Mouse (Mus musculus) brain, embryonic 18.5 days (tissue): ENCODE results near the gene Wdr82.

Experiments used
- DNase-seq: peaks from one replicate; pipeline ENCODE4 v3.0.0-alpha.2; 2012; ENCODE audit warnings: low read depth, low spot score

Gene Wdr82

DNA sequence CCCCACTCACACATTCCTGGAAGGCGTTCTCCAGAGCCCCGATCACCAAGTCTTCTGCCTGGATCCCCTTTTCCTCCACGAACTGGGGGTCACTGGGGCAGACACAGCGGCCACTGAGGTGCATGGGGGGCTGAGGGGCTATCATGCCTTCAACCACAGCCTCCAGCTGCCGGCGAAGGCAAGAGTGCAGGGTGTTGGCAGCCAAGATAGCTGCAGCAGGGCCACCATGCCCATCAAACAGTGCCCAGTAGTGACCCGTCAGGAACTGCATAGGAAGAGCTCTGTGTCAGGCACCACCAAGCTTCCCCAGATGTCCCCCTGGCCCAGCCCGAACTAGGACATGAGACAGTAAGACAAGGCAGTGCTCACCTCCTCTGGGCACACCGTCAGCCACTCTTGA is 27.0 kb downstream of the Wdr82 start:
- no peak for DNase-seq

GRCm38 (mm10) chr9:106198962-106199458 is 28.3 kb downstream of the Wdr82 start:
- no peak for DNase-seq

DNA sequence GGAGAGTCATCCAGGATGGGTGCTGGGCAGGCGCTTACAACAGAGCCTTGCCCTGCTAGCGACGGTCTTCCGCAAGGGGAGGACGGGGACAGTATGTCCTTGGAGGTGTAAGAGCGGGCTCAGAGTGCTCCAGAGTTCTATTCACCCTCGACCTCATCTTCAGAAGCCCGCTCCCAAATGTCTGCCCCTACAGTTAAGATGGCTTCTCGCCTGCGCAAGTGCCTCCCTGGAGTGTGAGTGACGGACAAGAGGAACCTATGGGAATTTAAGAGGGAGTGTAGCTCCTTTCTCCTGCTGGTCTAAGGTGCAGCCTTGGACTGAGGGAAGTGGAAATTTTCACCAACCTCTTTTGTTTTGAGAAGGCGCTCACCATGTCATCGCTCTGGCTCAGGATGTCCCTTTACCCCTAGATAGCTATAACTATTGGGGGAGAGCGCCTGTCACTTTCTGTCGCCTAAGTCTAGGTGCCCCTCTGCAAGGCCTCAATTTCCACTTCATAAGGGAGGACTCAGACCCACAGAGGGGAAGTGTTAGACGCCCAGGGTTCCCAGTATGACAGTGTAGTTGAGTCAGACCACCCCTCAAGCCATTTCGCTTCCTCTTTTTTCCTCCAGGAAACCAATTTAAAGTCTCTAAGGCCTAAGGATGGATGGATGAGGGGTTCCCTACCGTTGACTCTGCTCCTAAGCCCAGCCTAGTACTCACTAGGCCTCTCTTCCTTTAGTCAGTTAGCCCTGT is 29.0 kb downstream of the Wdr82 start, which contains the start of gene Ppm1m:
Gene Ppm1m (minus strand): TSS at position 212 of the 738 bp plus-strand sequence.
- DNase-seq: no peak

- DNase-seq: no peak
Measured at GRCm38 (mm10) chr9:106201895-106202294, 31.2 kb downstream of the Wdr82 start.

GRCm38 (mm10) chr9:106202819-106203636 is 32.3 kb downstream of the Wdr82 start, which contains the start of gene Twf2:
Gene Twf2, plus strand, starts transcription at chr9:106203108.
- peak; percentile 70 for DNase-seq

GRCm38 (mm10) chr9:106203990-106204851 is 33.5 kb downstream of the Wdr82 start:
- DNase-seq: no peak

- no peak for DNase-seq
Measured at GRCm38 (mm10) chr9:106205713-106206290, 35.1 kb downstream of the Wdr82 start.

GRCm38 (mm10) chr9:106206515-106206914 is 35.8 kb downstream of the Wdr82 start:
- DNase-seq: no peak

DNA sequence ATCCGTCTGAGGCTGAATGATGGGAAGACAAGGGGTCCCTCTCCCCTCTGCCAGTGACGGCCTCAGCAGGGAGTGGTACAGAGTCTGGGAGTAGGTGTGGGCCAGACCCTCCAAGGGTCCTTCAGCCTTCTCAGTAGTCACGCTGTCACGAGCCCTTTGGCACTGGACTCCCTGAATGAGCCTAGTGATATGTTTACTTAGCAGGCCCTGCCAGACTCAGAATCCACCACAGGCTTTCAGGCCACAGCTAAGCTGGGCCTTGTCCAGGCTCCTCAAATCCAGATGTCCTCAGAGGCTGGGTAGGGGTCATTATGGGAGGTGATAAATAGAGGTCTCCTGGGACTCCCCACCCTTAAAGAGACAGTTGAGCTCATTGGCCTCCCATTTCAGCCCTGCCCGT is 37.5 kb downstream of the Wdr82 start:
- DNase-seq: no peak

- DNase-seq: no peak
Measured at GRCm38 (mm10) chr9:106209954-106210353, 39.2 kb downstream of the Wdr82 start.

GRCm38 (mm10) chr9:106210853-106211609 is 40.3 kb downstream of the Wdr82 start:
- DNase-seq: no peak

DNA sequence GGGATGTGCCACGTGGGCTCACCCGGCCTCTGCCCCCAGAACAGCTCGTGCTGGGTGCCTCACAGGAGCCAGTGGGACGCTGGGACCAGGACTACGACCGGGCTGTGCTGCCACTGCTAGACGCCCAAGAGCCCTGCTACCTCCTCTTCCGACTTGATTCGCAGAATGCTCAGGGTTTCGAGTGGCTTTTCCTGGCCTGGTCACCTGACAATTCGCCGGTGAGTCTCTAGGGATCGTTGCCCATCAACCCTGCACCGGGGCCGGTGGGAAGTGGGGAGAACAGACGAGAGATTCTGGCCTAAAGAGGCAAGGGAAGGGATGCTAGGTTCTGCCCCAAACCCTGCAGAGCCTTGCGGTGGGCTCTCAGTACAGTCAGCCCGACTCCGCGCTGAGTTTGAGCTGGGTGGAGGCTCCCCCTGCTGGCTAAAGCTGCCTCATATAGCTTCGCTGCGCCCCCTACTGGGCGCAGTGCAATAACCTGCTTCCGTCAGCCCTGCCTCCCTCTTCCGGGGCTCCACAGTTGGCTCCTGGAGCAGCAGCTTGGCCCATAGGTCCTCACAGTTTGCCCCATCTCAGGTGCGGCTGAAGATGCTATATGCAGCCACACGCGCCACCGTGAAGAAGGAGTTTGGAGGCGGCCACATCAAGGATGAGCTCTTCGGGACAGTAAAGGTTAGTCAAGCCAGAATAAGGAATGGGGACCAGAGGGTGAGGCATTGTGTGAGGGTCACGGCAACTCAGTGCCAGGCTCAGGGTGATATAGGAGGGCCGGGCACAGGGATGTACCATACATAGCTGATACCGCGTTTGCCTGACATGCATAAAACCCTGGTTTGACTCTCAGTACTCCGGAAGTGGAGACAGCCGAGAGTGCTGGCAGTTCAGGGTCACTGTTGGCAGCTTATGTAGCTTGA is 41.2 kb downstream of the Wdr82 start:
- peak; percentile 52 for DNase-seq

DNA sequence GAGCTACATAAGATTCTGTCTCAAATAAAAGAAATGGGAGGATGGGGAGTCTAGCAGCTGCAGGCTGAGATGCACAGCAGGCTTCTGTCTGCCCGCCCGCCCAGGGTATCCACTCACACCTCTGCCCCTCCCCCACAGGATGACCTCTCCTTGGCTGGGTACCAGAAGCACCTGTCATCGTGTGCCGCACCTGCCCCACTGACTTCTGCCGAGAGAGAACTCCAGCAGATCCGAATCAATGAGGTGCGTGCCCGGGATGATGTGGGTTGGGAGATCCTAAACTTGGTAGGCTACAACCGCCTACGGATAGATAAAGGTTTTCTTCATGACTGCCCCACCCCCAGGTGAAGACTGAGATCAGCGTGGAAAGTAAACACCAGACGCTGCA is 41.9 kb downstream of the Wdr82 start:
- no peak for DNase-seq

DNA sequence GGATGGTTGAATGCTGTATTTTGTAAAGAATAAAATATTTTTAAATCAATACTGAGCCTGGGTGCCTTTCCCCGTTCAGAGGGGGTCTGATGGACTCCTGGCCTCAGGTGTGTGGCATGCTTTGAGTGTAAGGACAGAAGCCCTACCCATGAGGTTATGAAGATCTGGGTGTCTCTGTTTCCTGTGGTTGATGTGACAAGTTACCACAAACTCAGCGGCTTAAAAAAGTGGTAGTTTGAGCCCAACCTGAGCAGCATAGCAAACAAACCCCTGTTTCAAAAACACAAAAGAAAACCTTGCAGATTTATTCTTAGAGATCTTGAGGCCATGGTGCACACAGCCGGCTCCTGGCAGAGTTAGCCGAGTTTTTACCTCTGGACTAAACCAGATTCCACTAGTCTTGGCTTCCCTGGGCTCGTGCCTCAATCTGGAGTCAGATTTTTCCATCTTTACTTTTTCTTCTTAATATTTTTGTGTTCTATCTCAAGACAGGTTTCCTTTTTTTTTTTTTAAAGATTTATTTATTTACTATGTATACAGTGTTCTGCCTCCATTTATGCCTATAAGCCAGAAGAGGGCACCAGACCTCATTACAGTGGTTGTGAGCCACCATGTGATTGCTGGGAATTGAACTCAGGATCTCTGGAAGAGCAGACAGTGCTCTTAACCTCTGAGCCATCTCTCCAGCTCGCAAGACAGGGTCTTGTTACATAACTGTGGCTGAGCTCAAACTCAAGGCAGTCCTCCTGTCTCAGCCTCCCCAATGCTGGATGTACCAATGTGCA is 44.8 kb downstream of the Wdr82 start:
- DNase-seq: no peak

DNA sequence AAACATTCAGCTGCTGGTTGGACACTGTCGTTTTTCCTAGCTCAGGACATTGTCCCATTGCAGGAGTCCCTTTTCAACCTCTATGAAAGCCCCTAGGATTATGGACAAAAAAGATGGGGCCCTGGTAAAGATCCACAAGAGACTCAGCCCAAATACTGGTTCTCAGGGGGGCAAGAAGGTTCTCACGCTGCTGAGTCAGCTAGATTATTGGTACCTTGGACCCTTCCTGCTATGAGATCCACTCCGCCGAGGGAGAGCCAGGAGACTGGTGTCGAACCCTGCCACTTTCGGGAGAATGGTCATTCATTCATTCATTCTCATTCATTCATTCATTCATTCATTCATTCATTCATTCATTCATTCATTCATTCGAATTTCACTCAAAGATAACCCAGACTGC is 46.2 kb downstream of the Wdr82 start:
- DNase-seq: no peak

DNA sequence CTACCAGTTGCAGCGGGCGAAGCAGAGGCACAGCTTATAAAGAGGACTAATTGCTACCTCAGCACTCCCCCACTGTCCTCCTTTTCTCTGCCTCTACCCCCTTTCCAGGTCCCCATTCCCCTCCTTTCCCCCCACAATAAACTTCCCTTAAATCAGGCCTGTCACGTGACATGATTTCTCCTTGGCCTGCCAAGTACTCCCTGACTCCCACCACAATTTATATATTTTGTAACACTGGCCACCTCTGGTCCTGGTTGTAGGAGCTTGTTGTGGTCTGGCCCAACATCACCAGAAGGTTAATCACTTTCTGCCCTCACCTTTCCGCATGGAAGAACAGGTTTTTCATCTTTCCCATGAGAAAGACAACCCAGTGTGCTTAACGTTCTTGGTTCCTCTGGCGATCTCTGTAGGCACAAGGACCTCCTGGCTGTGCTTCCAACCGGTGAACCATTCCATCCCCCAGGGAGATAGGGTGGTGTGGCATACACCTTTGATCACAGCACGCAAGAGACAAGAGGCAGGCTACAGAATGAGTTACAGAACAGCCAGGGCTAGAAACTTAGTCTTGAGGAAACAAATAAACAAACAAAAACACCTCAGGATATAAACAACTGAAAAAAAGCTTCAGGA is 50.3 kb downstream of the Wdr82 start:
- DNase-seq: no peak

- DNase-seq: no peak
Measured at GRCm38 (mm10) chr9:106222261-106222851, 51.6 kb downstream of the Wdr82 start, which contains the start of gene Tlr9. Gene Tlr9, plus strand, starts transcription at chr9:106222598.

DNA sequence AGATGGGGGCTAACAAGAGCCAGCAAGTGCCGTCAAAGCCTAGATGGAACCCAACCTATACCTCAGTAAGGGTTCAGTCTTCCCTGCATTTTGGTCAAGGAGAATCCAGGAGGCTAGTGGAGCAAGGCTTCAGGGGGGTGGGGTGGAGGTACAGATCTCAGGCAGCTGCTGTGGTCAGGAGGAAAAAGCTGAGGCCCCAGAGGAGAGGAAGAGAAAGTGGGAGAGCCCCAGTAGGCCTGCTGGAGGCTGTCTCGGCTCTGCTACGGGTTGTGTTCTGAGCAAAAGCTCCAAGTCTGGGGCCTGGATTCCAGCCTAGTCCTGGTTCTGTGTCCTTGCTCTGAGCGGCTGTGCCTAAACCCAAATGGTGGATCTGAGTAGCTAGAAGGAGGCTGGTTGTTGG is 52.3 kb downstream of the Wdr82 start:
- DNase-seq: no peak
